Mouse (Mus musculus) lung, adult 2 months (tissue): ENCODE data around the gene Krt27. TPM values are rescaled to one million over a fixed set of nuclear protein-coding genes. Genes with fewer than 3 reads are reported as not detected.
A peak's percentile ranks its signal among the peaks of the same experiment; 100 is the strongest.

ENCODE experiments used
- DNase-seq: peaks from one replicate; pipeline ENCODE4 v3.0.0; 2022
- H3K4me1 ChIP-seq: fragments of 200-500 bp; 2 replicates; pipeline ENCODE4 v1.6.1; 2011; ENCODE audit warnings: low read length; ENCODE audit not compliant: control insufficient read depth, insufficient read depth
- H3K4me3 ChIP-seq: fragments of 200-500 bp; replicated peaks from 2 replicates; pipeline ENCODE3; 2011; ENCODE audit warnings: low read depth, mild to moderate bottlenecking, control low read depth, low read length; ENCODE audit errors: extremely low read depth
- CTCF ChIP-seq: fragments of 200-500 bp; IDR thresholded peaks from 2 replicates; pipeline ENCODE4 v1.5.1; 2011; ENCODE audit warnings: mild to moderate bottlenecking, low read length, control low read depth; ENCODE audit not compliant: insufficient read depth
- POLR2A ChIP-seq: fragments of 200-500 bp; IDR thresholded peaks from 2 replicates; pipeline ENCODE4 v1.6.1; 2011; ENCODE audit warnings: low read depth, mild to moderate bottlenecking, control low read depth, low read length, borderline replicate concordance; ENCODE audit errors: extremely low read depth
- WGBS: fragments of 180-500 bp; shearing (Covaris S2); methylation state at CpG from one replicate; pipeline ENCODE4 v1.1.7; 2018; 5-methylcytosine and 5-hydroxymethylcytosine counted together
- polyA plus RNA-seq: library from polyadenylated mRNA; depleted of rRNA; stranded (reverse); fragments of >200 nt; gene quantifications from 2 replicates; pipeline ENCODE4 v1.2.3, GENCODE M21; 2012

Krt27 gene
- polyA plus RNA-seq, 1 experiment = not detected

DNA sequence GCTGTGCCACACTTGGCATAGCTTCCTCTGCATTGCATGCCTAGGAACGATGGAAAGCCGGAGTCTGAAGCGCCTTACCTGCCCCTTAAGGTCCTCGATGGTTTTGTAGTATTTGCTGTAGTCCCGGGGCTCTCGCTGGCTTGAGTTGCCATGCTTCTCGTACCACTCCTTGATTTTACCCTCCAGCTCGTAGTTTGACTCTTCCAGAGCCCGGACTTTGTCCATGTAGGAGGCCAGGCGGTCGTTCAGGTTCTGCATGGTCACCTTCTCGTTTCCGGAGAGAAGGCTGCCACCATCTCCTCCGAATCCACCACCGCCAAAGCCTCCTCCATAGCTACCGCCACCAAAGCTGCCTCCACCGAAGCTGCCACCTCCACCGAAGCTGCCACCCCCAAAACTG, 37.8 kb upstream of the Krt27 start:
- TF ChIP-seq CTCF = no peak
- TF ChIP-seq POLR2A = no peak
- no peak overlapping the region for H3K4me3 ChIP-seq

GRCm38 (mm10) chr11:99385813-99386721, 35.2 kb upstream of the Krt27 start:
- Histone ChIP-seq H3K4me1 (no peaks in the 10 kb centered on the region), H3K4me3 (peak overlapping the region; percentile 75)
- WGBS = 1% methylated on average over 70 of the region's 71 CpGs
- peak; percentile 86 for DNase-seq
- TF ChIP-seq POLR2A (peak; percentile 69), CTCF (no peak)

More for the DNA sequence above, 37.8 kb upstream of the Krt27 start:
- no peak for DNase-seq
- H3K4me1 ChIP-seq = no peaks in the 10 kb centered on the region
- WGBS = 88% methylated on average over 18 of the region's 18 CpGs

DNA sequence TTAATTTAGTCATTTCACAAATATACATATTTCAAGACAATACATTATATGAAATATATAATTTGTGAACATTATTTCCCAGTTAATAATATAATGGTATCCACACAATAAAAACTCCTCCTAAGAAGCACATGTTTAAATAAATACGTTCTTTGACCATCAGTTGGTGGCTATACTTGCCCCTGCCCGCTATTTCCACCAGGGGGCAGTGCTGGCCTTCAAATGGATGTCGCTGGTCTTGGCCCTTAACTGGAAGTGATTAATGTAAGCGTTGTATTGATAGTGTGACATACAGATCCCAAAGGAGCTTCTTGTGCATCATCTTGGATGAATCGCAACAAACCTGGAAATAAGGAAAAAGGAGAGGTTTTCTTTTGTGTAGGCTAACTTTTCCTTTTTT, 28.7 kb upstream of the Krt27 start:
- 11% methylated on average over 5 of the region's 5 CpGs for WGBS
- Histone ChIP-seq H3K4me1 (no peaks in the 10 kb centered on the region), H3K4me3 (no peak overlapping the region)
- peak; percentile 91 for TF ChIP-seq CTCF
- TF ChIP-seq POLR2A = no peak
- peak; percentile 66 for DNase-seq

DNA sequence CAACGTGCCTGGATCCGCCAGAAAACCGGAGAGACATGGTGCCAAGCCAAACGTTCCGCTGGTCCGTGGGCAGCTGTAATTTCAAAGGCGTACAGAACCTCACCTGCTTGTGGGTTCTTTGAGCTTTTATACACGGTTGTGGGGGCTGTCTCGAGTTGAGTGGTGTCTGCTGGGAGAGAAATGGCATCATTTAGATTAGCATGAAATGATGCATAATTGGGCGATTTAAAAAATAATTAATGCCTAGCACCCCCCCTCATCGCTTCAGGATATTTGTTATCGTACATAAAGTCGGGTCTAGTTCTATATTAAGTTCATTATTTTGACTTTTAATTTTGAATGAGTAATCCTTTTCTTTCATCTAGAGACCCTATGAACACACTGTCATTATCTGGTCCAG, 23.9 kb upstream of the Krt27 start, which contains the start of gene Krt28:
TSS of gene Krt28 (minus strand) at position 101 of the 400 bp plus-strand sequence.
- no peak for DNase-seq
- WGBS = 81% methylated on average over 13 of the region's 13 CpGs
- no peak for TF ChIP-seq CTCF
- no peak for TF ChIP-seq POLR2A
- Histone ChIP-seq H3K4me3 (no peak within 1 kb of the TSS), H3K4me1 (no peaks in the 10 kb centered on the region)

GRCm38 (mm10) chr11:99369853-99370451, 19.0 kb upstream of the Krt27 start:
- 75% methylated on average over 8 of the region's 8 CpGs for WGBS
- TF ChIP-seq POLR2A = no peak
- TF ChIP-seq CTCF = no peak
- Histone ChIP-seq H3K4me1 (no peaks in the 10 kb centered on the region), H3K4me3 (no peak overlapping the region)
- no peak for DNase-seq

- Histone ChIP-seq H3K4me1 (no peaks in the 10 kb centered on the region), H3K4me3 (no peak overlapping the region)
- DNase-seq = no peak
- TF ChIP-seq POLR2A (no peak), CTCF (peak; percentile 47; the same call in 1 of the 2 replicates)
- WGBS = 9% methylated on average over 3 of the region's 3 CpGs
Observed at GRCm38 (mm10) chr11:99369229-99369628, 18.3 kb upstream of the Krt27 start.

- TF ChIP-seq POLR2A (no peak), CTCF (peak; percentile 32; the same call in 1 of the 2 replicates)
- no peak overlapping the region for H3K4me3 ChIP-seq
- H3K4me1 ChIP-seq = no peaks in the 10 kb centered on the region
- no peak for DNase-seq
- WGBS = 39% methylated on average over 10 of the region's 10 CpGs
Observed at GRCm38 (mm10) chr11:99366791-99367190, 15.9 kb upstream of the Krt27 start.

- 23% methylated on average over 9 of the region's 9 CpGs for whole genome bisulfite sequencing
- no peaks in the 10 kb centered on the region for H3K4me1 ChIP-seq
- TF ChIP-seq POLR2A = no peak
- peak; percentile 42; the same call in 1 of the 2 replicates for TF ChIP-seq CTCF
- H3K4me3 ChIP-seq = no peak overlapping the region
- DNase-seq = no peak
Observed at GRCm38 (mm10) chr11:99364412-99364811, 13.5 kb upstream of the Krt27 start.

GRCm38 (mm10) chr11:99361423-99361822, 10.5 kb upstream of the Krt27 start:
- no peak for TF ChIP-seq POLR2A
- no peak for TF ChIP-seq CTCF
- Histone ChIP-seq H3K4me1 (no peaks in the 10 kb centered on the region), H3K4me3 (no peak overlapping the region)
- no peak for DNase-seq
- WGBS = 79% methylated on average over 8 of the region's 8 CpGs
